Mouse (Mus musculus) granulocyte monocyte progenitor cell, adult 5-6 weeks (primary cell): ENCODE results near the gene Ift52. TPM values are rescaled to one million over a fixed set of nuclear protein-coding genes. Genes with fewer than 3 reads are reported as not detected.

Source experiments
- ATAC-seq: replicated peaks from 2 replicates; pipeline ENCODE4 v1.8.0; 2016; ENCODE audit warnings: mild to moderate bottlenecking, moderate TSS enrichment, inconsistent platforms; ENCODE audit not compliant: poor library complexity, severe bottlenecking
- total RNA-seq, 2 experiments: library from RNA; stranded (forward) in 1 of 2; stranded (reverse) in 1 of 2; fragments of 200-712, 200-1000 nt in 1 of 2; fragments of >200 nt in 1 of 2; fragmentation: Nextera tagmentation in 1 of 2; gene quantifications; 2 replicates each; pipeline ENCODE4 v1.2.3; 2014 to 2017

The Ift52 gene
- total RNA-seq (2014; fragmentation: Nextera tagmentation) (39.4 and 42.5 TPM in 2 replicates), total RNA-seq (2017) (19.9 and 23.8 TPM in 2 replicates)

DNA sequence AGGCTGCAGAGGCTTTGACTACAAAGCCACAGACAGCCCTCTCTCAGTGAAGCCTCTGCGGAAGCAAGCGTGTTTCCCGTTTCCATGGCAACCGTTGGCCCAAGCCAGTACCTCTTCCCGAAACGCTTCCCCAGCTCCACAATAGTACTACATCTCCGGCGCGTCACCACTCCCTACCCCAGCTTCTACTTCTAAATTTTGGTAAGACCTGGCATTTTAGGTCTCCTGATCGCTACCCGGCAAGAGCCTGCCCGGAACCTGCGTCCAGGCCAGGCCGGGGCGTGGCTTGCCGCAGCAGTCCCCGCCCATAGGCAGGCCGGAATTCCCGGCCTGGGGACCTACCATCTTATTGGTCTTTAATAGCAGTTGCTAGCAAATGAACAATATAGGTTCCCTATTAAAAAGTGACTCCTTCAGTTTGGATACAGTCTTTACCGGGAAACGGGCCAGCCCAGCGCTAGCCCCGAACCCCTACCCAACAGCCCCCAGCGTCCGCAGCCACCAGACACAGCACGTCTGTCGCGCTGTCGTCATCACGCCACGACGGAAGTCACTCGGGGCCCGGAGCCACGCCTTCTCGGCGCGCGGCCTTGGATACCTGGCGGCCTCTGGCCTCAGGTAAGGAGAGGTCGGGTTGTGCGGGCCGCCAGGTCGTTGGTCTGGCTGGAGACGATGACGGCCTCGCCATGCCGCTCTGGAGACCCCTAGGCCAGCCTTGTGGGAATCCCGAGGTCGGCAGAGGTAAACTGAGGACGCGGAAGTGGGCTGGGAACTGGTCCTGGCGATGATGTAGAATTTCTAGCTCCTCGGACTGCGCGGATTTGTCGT is at the start of gene Ift52:
Gene Ift52, plus strand, starts transcription at position 439 of the 828 bp plus-strand sequence.
- ATAC-seq: peak; percentile 93

DNA sequence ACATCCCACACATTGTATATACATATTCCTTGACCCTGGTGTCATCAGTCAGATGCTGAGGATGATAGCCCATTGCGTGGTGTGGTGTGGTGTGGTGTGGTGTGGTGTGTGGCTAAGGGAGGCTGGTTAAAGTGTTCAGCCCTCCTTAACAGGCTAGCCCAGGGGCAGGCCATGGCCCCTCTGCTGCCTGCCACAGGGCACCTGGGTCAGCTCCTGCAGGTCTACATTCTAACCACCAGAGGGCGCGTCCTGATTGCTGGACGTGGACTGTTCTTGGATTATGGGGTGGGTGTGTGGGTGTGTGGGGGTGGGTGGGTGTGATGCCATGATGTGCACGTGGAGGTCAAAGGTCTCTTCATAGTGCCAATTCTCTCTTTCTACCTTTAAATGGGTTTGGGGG is 48.8 kb upstream of the Ift52 start:
- peak; percentile 72 for ATAC-seq

DNA sequence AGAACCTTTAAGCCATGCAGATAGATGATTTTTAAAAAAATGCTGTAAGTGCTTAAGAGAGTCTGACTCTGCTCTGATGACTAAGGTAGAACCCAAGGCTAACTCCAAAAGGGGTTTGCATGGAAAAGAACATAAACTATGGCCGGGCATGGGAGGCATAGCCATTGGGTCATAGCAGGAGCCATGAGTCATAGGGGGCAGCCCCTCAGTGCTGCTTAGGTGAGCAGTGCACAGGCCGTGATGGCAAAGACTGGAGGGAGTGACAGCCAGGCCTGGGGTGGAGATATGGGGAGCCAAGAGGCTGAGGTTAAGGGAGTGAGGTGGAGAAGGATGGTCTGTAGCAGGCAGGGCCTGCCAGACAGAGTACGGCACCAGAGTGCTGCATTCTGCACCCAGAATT is 48.1 kb upstream of the Ift52 start:
- ATAC-seq: no peak

DNA sequence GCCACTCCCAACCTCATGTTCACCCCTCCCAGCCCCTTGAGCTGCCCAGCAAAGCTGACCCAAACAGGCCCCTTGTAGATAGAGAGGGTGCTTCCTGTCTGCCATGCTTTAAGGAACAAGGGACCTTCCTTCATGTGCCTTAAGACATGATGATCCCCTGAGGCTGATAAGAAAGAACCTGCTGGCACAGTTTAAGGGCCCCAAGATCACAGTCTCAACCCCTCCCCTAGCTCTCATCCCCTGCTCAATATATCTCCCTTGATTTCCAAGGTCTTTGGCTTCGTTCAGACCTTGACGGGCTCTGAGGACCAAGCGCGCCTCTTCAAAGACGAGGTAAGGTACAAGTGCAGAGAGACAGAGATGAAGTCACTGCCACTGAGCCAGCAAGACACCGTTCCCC is 46.3 kb upstream of the Ift52 start:
- no peak for ATAC-seq

DNA sequence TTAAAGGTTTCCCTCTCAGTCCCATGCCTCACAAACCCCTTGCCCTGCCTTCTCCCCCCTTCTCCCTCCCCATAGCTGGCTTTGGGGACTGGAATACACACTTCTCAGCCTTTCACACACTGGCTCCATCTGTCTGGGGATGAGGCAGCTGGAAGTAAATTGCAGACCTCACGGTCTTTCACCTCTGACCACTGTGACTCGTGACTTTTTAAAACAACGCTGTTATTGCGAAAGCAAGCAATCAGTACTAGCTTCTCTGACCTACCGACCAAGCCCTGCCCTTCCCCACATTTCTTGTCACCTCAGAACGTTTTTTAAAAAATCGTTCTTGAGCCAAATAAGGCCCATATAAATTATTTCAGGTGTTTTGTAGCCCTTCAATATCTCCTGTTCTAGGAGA is 44.4 kb upstream of the Ift52 start:
- peak; percentile 49 for ATAC-seq

DNA sequence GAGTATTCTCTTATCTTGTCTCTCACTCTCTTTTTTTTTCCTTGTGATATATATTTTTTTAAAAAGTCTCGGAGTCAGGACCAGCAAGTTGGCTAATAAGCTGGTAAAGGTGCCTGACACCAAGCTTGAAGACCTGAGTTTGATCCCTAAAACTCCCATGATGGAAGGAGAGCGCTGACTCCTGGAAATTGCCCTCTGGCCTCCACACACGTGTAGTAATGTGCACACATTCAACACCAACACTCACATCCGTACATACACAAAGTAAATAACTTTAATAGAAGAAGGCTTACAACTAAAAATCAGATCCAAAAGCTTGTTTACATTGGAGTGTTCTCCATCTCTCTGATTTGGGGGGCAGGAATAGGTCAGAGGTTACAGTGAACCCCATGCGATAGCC is 43.9 kb upstream of the Ift52 start:
- no peak for ATAC-seq

DNA sequence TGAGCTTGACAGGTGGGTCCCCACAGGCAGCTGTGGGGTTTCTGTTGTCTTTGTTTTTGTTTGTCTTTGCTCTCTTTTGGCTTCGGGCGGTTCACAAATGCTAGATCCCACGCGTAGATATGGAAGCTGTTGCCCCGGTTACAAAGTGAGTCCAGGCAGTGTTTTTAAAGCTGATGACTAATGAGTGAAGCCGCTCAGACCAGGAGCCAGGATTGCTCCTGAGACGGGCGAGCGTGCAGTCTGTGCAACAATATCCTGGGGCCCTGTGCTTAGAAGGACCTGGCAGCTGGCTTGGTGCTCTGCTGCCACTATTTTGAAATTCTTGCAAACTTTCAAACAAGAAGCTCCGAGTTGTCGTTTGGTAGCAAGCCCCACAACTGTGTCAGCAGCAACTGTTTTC is 43.5 kb upstream of the Ift52 start:
- ATAC-seq: no peak

DNA sequence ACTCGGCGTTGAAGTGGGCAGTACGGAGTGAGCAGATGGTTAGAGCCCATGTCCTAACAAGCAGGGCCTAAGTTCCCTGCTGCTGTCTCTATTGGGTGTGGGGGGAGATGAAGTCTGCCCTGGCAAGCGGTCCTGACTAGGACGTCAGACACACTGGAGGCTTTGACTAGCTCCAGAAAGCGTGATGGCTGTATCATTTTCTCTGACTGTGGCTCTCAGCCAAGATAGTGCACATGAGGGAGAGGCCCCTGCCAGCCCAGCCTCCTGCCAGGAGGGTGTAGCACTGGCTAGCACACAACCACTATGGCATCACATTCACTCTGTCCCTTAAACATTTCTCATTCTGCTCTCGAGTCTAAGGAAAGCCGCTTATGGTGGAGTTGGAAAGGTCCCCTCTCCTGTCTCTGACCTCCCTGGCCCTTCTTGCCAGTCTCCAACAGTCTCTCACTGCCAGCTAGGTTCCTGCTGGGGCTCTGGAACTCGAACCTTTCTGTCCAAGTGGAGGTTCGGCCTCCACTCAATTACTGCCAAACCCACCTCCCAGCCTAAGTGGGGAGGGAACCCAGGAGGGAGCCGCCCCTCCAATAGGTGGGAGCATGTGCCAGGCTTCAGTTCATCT is 41.9 kb upstream of the Ift52 start:
- no peak for ATAC-seq

DNA sequence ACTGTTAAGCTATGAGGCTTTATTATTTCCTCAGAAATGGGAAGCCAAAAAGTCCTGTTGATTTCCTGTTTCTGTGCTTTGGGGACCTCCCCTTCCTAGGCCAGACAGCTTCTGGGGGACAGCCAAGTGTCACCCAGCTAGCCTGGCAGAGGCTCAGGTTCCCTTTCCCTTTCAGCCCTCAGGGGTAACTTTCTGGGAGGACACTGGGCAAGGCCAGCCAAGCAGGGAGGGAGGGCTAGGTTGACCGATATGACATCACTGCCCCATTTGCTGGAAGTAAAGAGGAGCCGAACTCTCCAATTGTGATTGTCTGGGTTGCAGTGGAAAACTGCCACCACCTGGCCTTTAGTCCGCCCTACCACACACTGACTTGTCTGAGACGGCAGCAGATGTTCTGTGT is 41.2 kb upstream of the Ift52 start:
- peak; percentile 85 for ATAC-seq

DNA sequence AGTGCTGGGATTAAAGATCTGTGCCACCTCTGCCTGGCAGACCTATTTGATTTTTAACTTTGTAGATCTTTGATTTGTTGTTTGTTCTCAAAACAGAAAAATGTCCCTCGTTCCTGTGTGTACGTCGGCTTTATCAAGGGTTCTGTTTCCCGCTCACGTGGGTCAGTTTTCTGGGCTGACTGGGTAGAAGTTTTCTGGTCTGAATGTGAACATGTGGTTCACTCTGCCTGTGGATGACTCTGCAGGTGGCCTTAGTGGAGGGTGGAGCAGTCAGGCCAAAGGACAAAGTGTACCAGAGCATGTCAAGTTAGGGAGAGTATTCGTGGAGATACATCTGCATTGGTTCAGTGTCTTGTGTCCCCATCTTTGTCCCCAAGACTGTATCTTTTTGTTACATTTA is 32.8 kb upstream of the Ift52 start:
- ATAC-seq: no peak

DNA sequence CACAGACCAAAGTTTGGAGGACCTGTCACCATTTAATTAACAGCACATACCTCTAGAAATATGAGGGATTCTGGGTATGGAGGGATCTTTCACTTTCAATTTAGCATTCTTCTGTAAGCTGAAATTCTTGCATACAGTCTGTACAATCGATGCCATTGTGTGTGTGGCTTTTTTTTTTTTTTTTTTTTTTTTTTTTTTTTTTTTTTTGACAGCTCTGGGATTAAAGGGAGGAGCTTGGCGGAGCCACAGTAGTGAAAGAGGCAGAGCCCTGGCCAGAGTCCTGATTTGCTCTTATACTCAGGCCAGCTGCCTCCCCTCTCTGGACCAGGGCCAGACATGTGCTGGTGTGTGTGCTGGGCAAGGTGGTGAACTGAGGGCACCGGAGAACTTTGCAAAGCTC is 31.2 kb upstream of the Ift52 start:
- ATAC-seq: no peak

DNA sequence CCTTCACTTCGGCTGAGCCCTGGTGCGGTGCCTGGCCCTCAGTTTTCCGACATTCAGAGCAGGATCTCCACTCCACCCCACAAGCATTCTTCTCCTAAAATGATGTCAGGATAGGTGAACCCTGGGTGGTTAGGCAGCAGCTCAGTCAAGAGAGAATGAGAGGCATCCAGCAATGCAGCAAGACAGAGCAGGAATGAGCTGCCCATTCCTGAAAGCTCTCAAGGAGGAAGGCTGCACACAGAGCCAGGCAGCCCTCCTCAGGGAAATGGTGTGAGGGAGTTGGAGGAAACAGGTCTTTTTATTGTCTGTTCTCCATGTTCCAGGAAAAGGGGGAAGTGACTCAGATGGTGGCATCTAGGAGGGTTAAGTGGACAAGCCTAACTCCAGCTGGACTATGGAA is 30.4 kb upstream of the Ift52 start:
- no peak; the same call in 1 of the 2 replicates for ATAC-seq

DNA sequence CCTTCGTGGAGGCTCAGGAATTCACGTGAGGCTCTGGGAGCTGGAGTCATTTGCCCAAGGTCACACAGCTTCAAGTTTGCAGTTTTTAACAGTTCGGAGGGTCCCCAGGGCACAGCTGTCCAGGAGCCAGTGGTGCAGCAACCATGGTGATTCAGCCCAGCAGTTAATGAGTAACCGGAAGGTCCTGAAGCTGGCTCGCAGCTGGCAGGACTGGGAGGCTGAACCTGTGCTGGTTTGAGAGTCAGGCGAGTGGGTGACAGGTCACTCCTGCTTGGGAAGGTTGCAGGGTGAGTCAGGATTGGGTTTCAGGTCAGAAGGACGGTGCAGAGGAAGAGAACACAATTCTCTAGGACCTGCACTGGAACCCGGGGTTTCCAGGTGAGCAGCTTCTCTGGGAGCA is 29.9 kb upstream of the Ift52 start, which contains the start of gene Sgk2:
Gene Sgk2, plus strand, starts transcription at position 113 of the 400 bp plus-strand sequence.
- ATAC-seq: no peak

DNA sequence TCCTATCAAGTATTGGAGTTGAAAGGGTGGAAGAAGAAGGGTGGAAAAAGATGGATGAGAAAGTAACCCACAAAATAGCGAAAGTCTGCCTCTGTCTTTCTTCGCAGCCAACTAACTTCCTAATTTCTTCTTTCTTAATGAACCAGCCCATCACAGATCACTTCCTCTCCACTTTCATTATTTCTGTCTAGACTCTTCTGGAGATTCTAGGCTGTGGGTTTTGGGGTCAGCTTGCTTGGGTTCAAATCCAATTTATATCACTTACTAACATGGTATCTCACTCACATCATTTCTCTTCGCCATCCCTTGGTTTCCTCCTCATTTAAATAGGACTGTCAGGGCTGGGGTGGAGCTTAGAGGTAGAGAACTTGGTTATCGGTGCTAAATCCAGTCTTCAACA is 28.9 kb upstream of the Ift52 start:
- peak; percentile 57 for ATAC-seq

DNA sequence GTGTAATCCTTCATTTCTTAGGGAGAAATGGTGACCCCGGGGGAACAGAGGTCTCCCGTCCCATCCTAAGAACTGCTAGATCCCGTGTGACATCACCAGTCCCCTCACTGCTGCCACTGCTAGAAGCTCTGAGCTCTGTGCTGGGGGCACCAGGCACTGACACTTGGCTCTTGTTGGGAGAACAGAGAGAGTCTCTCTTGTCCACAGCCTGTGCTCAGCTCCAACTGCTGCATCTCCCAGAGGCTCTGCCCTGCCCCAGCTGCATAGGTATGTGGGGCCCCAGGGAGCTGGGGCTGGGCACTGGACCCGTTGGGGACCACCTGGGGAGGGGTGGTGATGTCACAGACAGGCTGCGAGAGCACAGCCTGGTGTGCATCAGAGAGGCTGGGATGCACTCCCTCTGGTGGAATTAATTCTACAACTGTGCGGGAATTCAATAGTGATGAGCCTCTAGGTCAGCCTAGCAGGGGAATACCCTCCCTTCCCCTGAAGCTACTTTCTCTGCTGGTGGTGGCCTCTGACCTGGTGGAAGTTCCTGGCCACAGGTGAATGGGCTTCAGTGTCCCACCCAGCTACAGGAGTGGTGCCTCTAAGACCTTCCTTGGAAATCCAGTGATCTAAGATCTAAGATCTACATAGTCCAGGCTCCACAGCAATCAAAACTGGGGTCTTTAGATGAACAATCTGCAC is 25.6 kb upstream of the Ift52 start:
- ATAC-seq: no peak

DNA sequence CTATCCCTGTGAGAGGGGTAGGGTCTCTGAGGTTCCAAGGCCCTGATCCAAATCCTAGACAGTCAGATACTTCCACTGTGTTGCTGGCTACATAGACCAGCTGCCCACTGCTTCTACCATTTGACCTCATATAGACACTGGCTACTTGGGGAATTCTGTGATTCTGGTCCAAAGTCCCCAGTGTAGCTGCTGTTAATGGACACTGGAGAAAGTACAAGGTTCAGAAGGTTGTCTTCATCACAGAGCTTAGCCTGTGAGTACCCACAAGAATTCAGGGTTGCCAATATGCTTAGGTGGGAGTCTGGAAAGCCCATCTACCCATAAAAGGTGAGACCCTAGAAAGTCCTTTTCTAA is 25.1 kb upstream of the Ift52 start:
- ATAC-seq: no peak

DNA sequence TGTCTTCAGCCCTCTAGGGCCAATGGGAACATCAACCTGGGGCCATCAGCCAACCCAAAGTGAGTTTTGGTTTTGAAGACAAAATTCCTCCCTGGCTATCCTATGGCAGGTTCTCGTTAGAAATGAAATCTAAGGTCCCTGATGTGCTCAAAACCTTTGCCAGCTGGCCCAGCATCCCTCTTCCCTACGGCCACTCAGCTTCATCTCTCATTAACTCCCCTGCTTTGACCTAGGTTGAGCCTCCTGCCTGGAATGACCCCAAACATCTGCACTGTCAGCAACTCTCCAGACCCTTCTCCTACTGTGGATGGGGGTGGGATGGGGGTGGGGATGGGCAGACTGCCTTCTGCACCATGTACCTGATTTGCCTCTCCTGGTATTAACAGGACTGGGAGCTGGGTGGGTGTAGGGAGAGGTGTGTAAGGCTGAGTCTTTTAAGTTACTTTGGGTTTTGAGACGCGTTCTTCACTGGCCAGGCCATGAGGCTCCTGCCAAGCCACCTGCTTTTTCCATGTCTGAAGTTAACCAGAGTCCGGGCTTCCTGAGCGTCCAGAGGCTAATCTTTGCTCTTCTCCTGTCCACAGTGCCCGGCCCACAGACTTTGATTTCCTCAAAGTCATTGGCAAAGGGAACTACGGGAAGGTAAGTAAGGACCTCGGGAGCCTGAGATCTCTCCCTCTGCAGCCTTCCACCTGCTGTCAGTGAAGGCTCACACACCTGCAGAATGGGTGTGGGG is 23.1 kb upstream of the Ift52 start:
- no peak for ATAC-seq

DNA sequence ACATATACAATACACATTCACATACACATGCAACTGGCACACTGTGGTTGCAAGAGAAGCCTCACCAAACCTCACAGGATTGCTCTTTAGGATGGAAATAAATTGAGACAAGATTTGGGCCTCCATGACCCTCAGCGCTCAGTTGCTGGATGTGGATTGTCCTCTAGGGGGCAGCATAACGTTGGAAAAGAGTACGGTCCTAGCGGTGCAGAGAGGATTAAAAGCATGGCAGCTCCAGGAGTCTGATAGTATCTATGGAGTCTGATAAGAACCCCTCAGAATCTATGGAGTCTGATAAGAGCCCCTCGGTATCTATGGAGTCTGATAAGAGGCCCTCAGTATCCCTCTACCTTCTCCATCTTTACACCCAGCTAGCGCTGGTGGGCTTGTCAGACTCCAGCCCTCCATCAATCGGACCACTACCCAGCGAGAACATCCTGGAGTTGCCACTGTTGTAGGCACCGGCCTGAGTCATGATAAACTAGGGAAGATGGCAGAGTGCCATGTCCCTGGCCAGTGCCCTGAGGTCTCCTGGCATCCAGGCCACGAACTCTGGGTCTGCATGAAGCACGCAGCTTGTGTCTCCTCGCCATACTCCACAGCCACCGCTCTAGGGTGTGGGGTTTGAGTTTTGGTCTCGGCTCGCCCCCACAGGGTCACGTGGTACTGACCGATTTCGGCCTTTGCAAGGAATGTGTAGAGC is 18.5 kb upstream of the Ift52 start:
- ATAC-seq: peak; percentile 84

DNA sequence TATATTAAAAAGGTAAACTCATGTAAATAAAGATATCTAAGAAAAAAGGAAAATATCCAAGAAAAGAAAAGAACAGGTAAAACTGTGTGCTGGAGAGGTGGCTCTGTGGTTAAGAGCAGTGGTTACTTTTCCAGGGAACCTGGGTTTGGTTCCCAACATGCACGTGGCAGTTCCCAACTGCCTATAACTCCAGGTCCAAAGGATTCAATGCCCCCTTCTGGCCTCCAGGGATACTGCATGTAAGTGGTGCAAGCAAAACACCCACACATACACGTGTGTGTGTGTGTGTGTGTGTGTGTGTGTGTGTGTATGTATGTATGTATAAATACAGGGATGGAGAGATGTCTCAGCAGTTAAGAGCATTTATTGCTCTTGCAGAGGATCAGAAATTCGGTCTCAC is 17.4 kb upstream of the Ift52 start:
- peak; percentile 80 for ATAC-seq

DNA sequence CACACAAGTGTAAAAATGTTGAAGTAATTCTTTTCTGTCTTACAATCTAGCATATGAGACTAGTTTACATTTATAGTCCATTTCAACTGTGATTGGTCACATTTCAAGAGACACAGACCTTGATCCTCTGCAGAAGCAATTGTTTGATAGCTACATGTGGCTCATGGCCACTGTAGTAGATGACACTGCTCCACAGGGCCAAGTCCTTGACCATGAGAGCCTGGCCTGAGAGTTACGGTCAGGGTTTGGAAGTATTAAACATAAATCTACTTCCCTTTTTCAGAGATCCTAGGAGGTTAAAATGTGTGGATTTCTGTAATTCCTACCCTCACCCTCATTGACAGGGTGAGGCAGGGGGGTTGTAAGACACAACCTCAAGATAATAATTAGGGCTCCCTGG is 16.1 kb upstream of the Ift52 start:
- no peak for ATAC-seq
